Mouse (Mus musculus): Measurements from ENCODE around the gene Hddc3. TPM values are rescaled to one million over a fixed set of nuclear protein-coding genes. Genes with fewer than 3 reads are reported as not detected.
A peak's percentile ranks its signal among the peaks of the same experiment; 100 is the strongest.

Gene Hddc3
- polyA plus RNA-seq, 1 experiment from 2014 or later, result 27.9 TPM

DNA sequence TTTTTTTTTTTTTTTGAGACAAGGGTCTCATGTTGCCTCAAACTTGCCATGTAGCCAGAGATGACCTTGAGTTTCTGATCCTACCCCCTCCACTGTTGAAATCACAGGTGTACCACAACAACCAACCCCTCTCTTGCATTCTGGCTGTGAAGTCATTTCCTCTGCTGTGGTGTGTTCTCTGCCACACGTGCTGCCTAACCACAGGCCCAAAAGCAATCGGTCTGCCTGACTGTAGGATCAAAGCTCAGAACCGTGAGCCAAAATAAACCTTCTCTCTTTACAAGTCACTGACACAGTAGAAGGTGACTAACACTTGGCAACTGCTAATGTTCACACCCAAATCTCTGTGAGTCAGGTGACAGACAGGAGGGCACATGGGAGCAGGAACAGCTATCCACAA lies 17.5 kb downstream of the Hddc3 start:
- H3K4me1 ChIP-seq, result peaks cover 22% of the 10 kb centered on the region
- 88% methylated on average over 3 of the region's 3 CpGs for WGBS
- no peak overlapping the region for H3K27ac ChIP-seq
- H3K27me3 ChIP-seq (ENCODE audit: poor library complexity, severe bottlenecking), result no peaks in the 10 kb centered on the region
- H3K36me3 ChIP-seq (replicated peaks), result peaks cover 95% of the 10 kb centered on the region
- no peak for DNase-seq (ENCODE audit: extremely low spot score, low spot score)
- H3K4me3 ChIP-seq, result no peak overlapping the region
- no peaks in the 10 kb centered on the region for H3K9me3 ChIP-seq

GRCm38 (mm10) chr7:80365759-80366158 lies 22.9 kb downstream of the Hddc3 start:
- Histone ChIP-seq H3K9me3 (no peaks in the 10 kb centered on the region), H3K36me3 (replicated peaks) (peaks cover 79% of the 10 kb centered on the region), H3K27ac (no peak overlapping the region), H3K4me3 (no peak overlapping the region), H3K27me3 (ENCODE audit: poor library complexity, severe bottlenecking) (no peaks in the 10 kb centered on the region), H3K4me1 (peaks cover 19% of the 10 kb centered on the region)
- WGBS, result 88% methylated on average over 2 of the region's 2 CpGs
- no peak for DNase-seq (ENCODE audit: extremely low spot score, low spot score)

DNA sequence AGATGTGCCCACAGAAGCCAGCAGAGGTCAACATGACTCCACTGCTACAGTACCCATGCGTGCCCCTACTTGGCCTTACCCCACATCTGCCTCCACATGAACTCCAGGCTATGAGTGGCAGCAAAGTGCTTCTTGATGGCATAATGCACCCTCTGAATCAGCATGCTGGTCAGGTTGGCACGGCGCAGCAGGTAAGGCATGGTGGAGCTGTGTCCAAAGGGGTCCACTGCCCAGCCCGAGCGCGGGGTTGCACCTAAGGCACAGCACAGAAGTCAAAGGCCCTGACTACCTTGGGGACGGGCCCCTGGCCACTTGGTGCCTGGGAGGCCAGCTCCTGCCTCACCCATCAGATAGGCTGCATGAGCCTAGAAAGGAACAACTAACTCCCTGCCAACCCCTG lies 24.3 kb downstream of the Hddc3 start:
- Histone ChIP-seq H3K27ac (no peak overlapping the region), H3K36me3 (replicated peaks) (peaks cover 65% of the 10 kb centered on the region), H3K9me3 (no peaks in the 10 kb centered on the region), H3K4me1 (peaks cover 27% of the 10 kb centered on the region), H3K4me3 (no peak overlapping the region; the same call in 1 of the 2 replicates), H3K27me3 (ENCODE audit: poor library complexity, severe bottlenecking) (no peaks in the 10 kb centered on the region)
- 96% methylated on average over 7 of the region's 7 CpGs for WGBS
- DNase-seq (ENCODE audit: extremely low spot score, low spot score), result no peak

GRCm38 (mm10) chr7:80368009-80368408 lies 25.1 kb downstream of the Hddc3 start:
- peaks cover 57% of the 10 kb centered on the region for H3K36me3 ChIP-seq (replicated peaks)
- 91% methylated on average over 9 of the region's 9 CpGs for WGBS
- H3K4me3 ChIP-seq, result no peak overlapping the region
- no peak for DNase-seq (ENCODE audit: extremely low spot score, low spot score)
- H3K27ac ChIP-seq, result no peak overlapping the region
- H3K4me1 ChIP-seq, result peaks cover 27% of the 10 kb centered on the region
- no peaks in the 10 kb centered on the region for H3K9me3 ChIP-seq
- no peaks in the 10 kb centered on the region for H3K27me3 ChIP-seq (ENCODE audit: poor library complexity, severe bottlenecking)

GRCm38 (mm10) chr7:80368635-80369421 lies 25.9 kb downstream of the Hddc3 start:
- peaks cover 27% of the 10 kb centered on the region for H3K4me1 ChIP-seq
- no peak overlapping the region; the same call in 1 of the 2 replicates for H3K4me3 ChIP-seq
- no peaks in the 10 kb centered on the region for H3K27me3 ChIP-seq (ENCODE audit: poor library complexity, severe bottlenecking)
- WGBS, result 91% methylated on average over 20 of the region's 20 CpGs
- H3K36me3 ChIP-seq (replicated peaks), result peaks cover 49% of the 10 kb centered on the region
- no peak for DNase-seq (ENCODE audit: extremely low spot score, low spot score)
- H3K9me3 ChIP-seq, result no peaks in the 10 kb centered on the region
- no peak overlapping the region for H3K27ac ChIP-seq

DNA sequence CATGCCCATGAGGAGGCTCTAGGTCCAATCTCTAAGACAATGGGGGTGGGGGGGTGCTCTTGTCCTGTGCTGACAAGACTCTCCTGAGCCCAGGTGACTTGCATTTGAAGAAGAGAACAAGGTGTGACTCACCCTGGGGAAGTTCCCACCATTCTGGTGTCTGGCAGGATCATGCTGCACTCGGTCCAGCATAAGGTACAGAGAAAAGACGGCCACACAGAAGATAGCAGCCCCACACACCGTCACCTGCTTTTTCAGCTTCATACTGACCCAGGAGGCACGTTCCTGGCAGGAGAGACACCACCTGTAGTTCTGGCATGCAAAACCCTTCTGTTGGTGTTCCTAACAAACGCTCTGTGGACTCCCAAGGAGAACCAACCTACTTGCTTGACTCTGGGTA lies 26.6 kb downstream of the Hddc3 start:
- no peak for DNase-seq (ENCODE audit: extremely low spot score, low spot score)
- Histone ChIP-seq H3K4me3 (peak overlapping the region; percentile 97), H3K4me1 (peaks cover 27% of the 10 kb centered on the region), H3K9me3 (no peaks in the 10 kb centered on the region), H3K27ac (no peak overlapping the region), H3K27me3 (ENCODE audit: poor library complexity, severe bottlenecking) (no peaks in the 10 kb centered on the region), H3K36me3 (replicated peaks) (peaks cover 43% of the 10 kb centered on the region)
- 76% methylated on average over 5 of the region's 5 CpGs for WGBS

- Histone ChIP-seq H3K27me3 (ENCODE audit: poor library complexity, severe bottlenecking) (no peaks in the 10 kb centered on the region), H3K27ac (peak overlapping the region; percentile 94; the same call in 1 of the 2 replicates), H3K4me3 (peak overlapping the region; percentile 97), H3K36me3 (replicated peaks) (peaks cover 38% of the 10 kb centered on the region), H3K9me3 (no peaks in the 10 kb centered on the region), H3K4me1 (peaks cover 27% of the 10 kb centered on the region)
- no peak for DNase-seq (ENCODE audit: extremely low spot score, low spot score)
- 58% methylated on average over 4 of the region's 4 CpGs for WGBS
Measured at GRCm38 (mm10) chr7:80369967-80370431, 27.1 kb downstream of the Hddc3 start.

- peaks cover 33% of the 10 kb centered on the region for H3K36me3 ChIP-seq (replicated peaks)
- no peaks in the 10 kb centered on the region for H3K27me3 ChIP-seq (ENCODE audit: poor library complexity, severe bottlenecking)
- H3K9me3 ChIP-seq, result no peaks in the 10 kb centered on the region
- H3K4me3 ChIP-seq, result peak overlapping the region; percentile 97
- H3K4me1 ChIP-seq, result peaks cover 27% of the 10 kb centered on the region
- DNase-seq (ENCODE audit: extremely low spot score, low spot score), result peak; percentile 65
- peak overlapping the region; percentile 94 for H3K27ac ChIP-seq
- WGBS, result under 1% methylated on average over 31 of the region's 31 CpGs
Measured at GRCm38 (mm10) chr7:80370649-80371040, 27.7 kb downstream of the Hddc3 start.

- Histone ChIP-seq H3K27me3 (ENCODE audit: poor library complexity, severe bottlenecking) (no peaks in the 10 kb centered on the region), H3K4me3 (peak within 1 kb of the TSS; percentile 97), H3K27ac (peak within 1 kb of the TSS; percentile 94), H3K4me1 (peaks cover 27% of the 10 kb centered on the region), H3K9me3 (no peaks in the 10 kb centered on the region), H3K36me3 (replicated peaks) (peaks cover 28% of the 10 kb centered on the region)
- DNase-seq (ENCODE audit: extremely low spot score, low spot score), result peak; percentile 54
- under 1% methylated on average over 82 of the region's 86 CpGs for WGBS
Measured at GRCm38 (mm10) chr7:80371041-80371751, 28.3 kb downstream of the Hddc3 start, which contains the start of gene Man2a2. Man2a2 (minus strand) TSS chr7:80371375.

DNA sequence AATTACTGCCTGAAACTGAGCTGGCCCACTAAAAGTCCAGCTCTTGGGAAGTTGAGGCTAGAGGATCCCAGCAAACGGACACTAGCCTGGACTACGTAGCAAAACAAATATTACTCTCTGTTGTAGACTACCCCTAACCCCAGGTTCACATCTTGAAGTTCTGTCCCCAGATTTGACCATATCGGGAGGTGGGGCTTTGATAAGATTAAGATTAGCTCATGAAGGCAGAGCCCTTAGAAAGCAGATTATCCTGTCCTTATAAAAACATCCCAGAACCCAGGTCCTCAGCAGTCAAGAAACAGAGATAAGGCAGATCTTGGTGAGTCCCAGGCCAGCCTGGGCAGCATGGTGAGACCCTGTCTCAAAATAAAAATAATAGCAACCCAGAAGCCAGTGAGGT lies 29.3 kb downstream of the Hddc3 start:
- H3K4me1 ChIP-seq, result peaks cover 27% of the 10 kb centered on the region
- WGBS, result 83% methylated on average over 3 of the region's 3 CpGs
- DNase-seq (ENCODE audit: extremely low spot score, low spot score), result no peak

GRCm38 (mm10) chr7:80372667-80373066 lies 29.8 kb downstream of the Hddc3 start:
- H3K4me3 ChIP-seq, result no peak overlapping the region
- no peak overlapping the region for H3K27ac ChIP-seq
- no peaks in the 10 kb centered on the region for H3K9me3 ChIP-seq
- H3K36me3 ChIP-seq (replicated peaks), result peaks cover 13% of the 10 kb centered on the region
- peaks cover 27% of the 10 kb centered on the region for H3K4me1 ChIP-seq
- H3K27me3 ChIP-seq (ENCODE audit: poor library complexity, severe bottlenecking), result no peaks in the 10 kb centered on the region
- WGBS, result 58% methylated on average over 2 of the region's 2 CpGs
- no peak for DNase-seq (ENCODE audit: extremely low spot score, low spot score)

More for the DNA sequence above, 29.3 kb downstream of the Hddc3 start:
- Histone ChIP-seq H3K4me3 (no peak overlapping the region), H3K27me3 (ENCODE audit: poor library complexity, severe bottlenecking) (no peaks in the 10 kb centered on the region), H3K27ac (no peak overlapping the region), H3K36me3 (replicated peaks) (peaks cover 18% of the 10 kb centered on the region), H3K9me3 (no peaks in the 10 kb centered on the region)

DNA sequence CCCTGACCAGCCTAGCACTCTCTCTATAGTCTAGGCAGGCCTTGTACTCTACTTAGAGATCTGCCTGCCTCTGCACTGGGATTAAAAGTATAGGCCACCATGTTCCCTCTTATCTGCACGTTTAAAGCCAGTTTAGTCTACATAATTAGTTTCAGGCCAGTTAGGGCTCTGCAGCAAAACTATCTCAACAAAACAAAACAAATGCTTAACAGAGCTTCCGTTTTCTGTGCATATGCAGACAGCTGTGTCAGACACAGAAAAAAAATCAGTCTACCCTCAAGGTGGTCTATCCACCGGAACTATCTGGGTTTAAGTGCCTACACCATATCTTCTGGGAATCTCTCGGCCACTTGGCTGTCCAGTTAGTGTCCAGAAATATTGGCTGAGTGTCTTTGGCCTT lies 30.4 kb downstream of the Hddc3 start:
- Histone ChIP-seq H3K9me3 (no peaks in the 10 kb centered on the region), H3K27me3 (ENCODE audit: poor library complexity, severe bottlenecking) (no peaks in the 10 kb centered on the region), H3K27ac (no peak overlapping the region), H3K4me3 (no peak overlapping the region), H3K36me3 (replicated peaks) (peaks cover 7% of the 10 kb centered on the region), H3K4me1 (peaks cover 27% of the 10 kb centered on the region)
- no peak for DNase-seq (ENCODE audit: extremely low spot score, low spot score)
- 79% methylated on average over 4 of the region's 4 CpGs for WGBS

DNA sequence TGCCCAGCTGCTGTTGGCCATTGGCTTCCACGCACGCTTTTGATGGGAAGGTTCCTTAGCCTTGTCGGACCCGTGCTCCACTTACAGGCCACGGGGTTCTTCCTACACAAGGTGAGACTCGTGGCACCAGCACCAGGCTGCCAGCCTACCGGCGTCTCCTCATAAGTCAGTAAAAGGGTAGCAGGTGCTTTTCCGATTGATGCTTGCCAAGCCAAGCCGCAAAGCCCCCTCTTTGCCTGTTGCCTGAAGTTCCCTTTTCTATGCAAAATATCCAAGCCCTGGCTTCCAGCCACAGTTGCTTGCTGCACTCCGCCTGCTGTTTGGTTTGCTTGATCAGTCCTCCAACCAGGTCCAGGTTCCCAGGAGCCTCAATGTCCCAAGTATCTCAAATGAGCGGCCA lies 30.9 kb downstream of the Hddc3 start:
- Histone ChIP-seq H3K36me3 (replicated peaks) (peaks cover 6% of the 10 kb centered on the region; the same call in 1 of the 2 replicates), H3K27ac (no peak overlapping the region), H3K9me3 (no peaks in the 10 kb centered on the region), H3K27me3 (ENCODE audit: poor library complexity, severe bottlenecking) (no peaks in the 10 kb centered on the region), H3K4me3 (no peak overlapping the region), H3K4me1 (peaks cover 27% of the 10 kb centered on the region)
- no peak for DNase-seq (ENCODE audit: extremely low spot score, low spot score)
- 91% methylated on average over 12 of the region's 12 CpGs for WGBS
